Mouse (Mus musculus) E14TG2a.4 (cell line): ENCODE data around the gene Il17rb.

Source experiments
- CTCF ChIP-seq: conservative IDR thresholded peaks from 2 replicates; pipeline ENCODE4 v1.5.1; 2014; ENCODE audit warnings: low read length
- NANOG ChIP-seq: IDR thresholded peaks from 2 replicates; pipeline ENCODE4 v1.6.1; 2014; ENCODE audit warnings: borderline replicate concordance, low read length, mixed read lengths

GRCm38 (mm10) chr14:30050280-30050679, 41.6 kb upstream of the Il17rb start:
- TF ChIP-seq CTCF (no peak), NANOG (no peak)
